Mouse (Mus musculus) regulatory T cell (primary cell): Measurements from ENCODE around the gene 2310007B03Rik.

Experiments
- in situ Hi-C: fragments of 300-600 bp; cut with MboI, MseI; formaldehyde crosslinking; loops from one replicate; pipeline ENCODE4 v1.15.1; 2025; ENCODE audit warnings: high pct_unique_total_duplicates

The 2310007B03Rik gene

GRCm38 (mm10) chr1:93101571-93102061 lies 59.1 kb downstream of the 2310007B03Rik start, which contains the start of gene Kif1a:
TSS of gene Kif1a (minus strand) at chr1:93101951.
- in situ Hi-C loops = no loop called here
